Comparison of ENCODE assay signal across 8 mouse cellular contexts in genomic region chr5:120604839-120605238, GRCm38 (mm10). TPM values are rescaled to one million over a fixed set of nuclear protein-coding genes. Genes with fewer than 3 reads are reported as not detected.
DNase-seq lines count a peak whose midpoint lies in the region; ATAC-seq and TF ChIP-seq lines count a peak whose summit lies in the region.

No protein-coding gene starts in this region.

- no peak overlapping the region for H3K27ac ChIP-seq in intestine, embryonic 16.5 days (ENCODE audit: low read length)
- no peak overlapping the region for H3K27ac ChIP-seq in limb, embryonic 15.5 days
- H3K27ac ChIP-seq in midbrain, postnatal 0 days (ENCODE audit: low read depth, low read length): peak overlapping the region; percentile 82

- peak overlapping the region; percentile 12 for H3K9ac ChIP-seq in intestine, embryonic 16.5 days (ENCODE audit: low read depth, low read length)
- no peak overlapping the region for H3K9ac ChIP-seq in limb, embryonic 15.5 days
- peak overlapping the region; percentile 59 for H3K9ac ChIP-seq in midbrain, postnatal 0 days (replicated peaks; ENCODE audit: low read length, poor library complexity, severe bottlenecking)

- 2% methylated on average over 6 of the region's 6 CpGs for WGBS in intestine, embryonic 16.5 days
- WGBS in limb, embryonic 15.5 days: 4% methylated on average over 6 of the region's 6 CpGs
- 3% methylated on average over 6 of the region's 6 CpGs for WGBS in midbrain, postnatal 0 days

- no peaks in the 10 kb centered on the region for H3K36me3 ChIP-seq in intestine, embryonic 16.5 days (ENCODE audit: control insufficient read depth, insufficient read depth, low read length)
- peaks cover 13% of the 10 kb centered on the region for H3K36me3 ChIP-seq in limb, embryonic 15.5 days
- H3K36me3 ChIP-seq in midbrain, postnatal 0 days (ENCODE audit: insufficient read depth, low read length): 0 out of 2 replicates have a peak, but pooled peaks cover 4% of the 10 kb centered on the region

- H3K9me3 ChIP-seq in intestine, embryonic 16.5 days (ENCODE audit: control insufficient read depth, low read length): no peaks in the 10 kb centered on the region
- no peaks in the 10 kb centered on the region for H3K9me3 ChIP-seq in limb, embryonic 15.5 days
- H3K9me3 ChIP-seq in midbrain, postnatal 0 days (ENCODE audit: low read length): no peaks in the 10 kb centered on the region

- H3K4me3 ChIP-seq in intestine, embryonic 16.5 days (ENCODE audit: low read length): peak overlapping the region; percentile 26
- peak overlapping the region; percentile 36 for H3K4me3 ChIP-seq in limb, embryonic 15.5 days
- peak overlapping the region; percentile 34 for H3K4me3 ChIP-seq in midbrain, postnatal 0 days (ENCODE audit: low read depth, low read length)

- no peaks in the 10 kb centered on the region; the same call in 1 of the 2 replicates for H3K4me1 ChIP-seq in intestine, embryonic 16.5 days (ENCODE audit: control insufficient read depth, insufficient read depth, low read length)
- peaks cover 5% of the 10 kb centered on the region for H3K4me1 ChIP-seq in limb, embryonic 15.5 days
- no peaks in the 10 kb centered on the region for H3K4me1 ChIP-seq in midbrain, postnatal 0 days (ENCODE audit: insufficient read depth, low read length)

- peak; percentile 54 for ATAC-seq in granulocyte monocyte progenitor cell, adult 5-6 weeks (replicated peaks; ENCODE audit: poor library complexity, severe bottlenecking)
- peak; percentile 62 for ATAC-seq in intestine, embryonic 16.5 days
- no peak; the same call in 1 of the 2 replicates for ATAC-seq in limb, embryonic 15.5 days (ENCODE audit: insufficient number of reproducible peaks, low FRiP score, low TSS enrichment, low read depth)
- peak; percentile 65; the same call in 1 of the 2 replicates for ATAC-seq in midbrain, postnatal 0 days (ENCODE audit: low FRiP score)

- peak overlapping the region; percentile 43 for H3K4me2 ChIP-seq in intestine, embryonic 16.5 days (ENCODE audit: low read depth, low read length)
- peak overlapping the region; percentile 61 for H3K4me2 ChIP-seq in limb, embryonic 15.5 days
- peak overlapping the region; percentile 64 for H3K4me2 ChIP-seq in midbrain, postnatal 0 days (ENCODE audit: low read depth, low read length, poor library complexity, severe bottlenecking)

- H3K27me3 ChIP-seq in intestine, embryonic 16.5 days (replicated peaks; ENCODE audit: control insufficient read depth, insufficient read depth, low read length): no peaks in the 10 kb centered on the region
- no peaks in the 10 kb centered on the region for H3K27me3 ChIP-seq in limb, embryonic 15.5 days
- H3K27me3 ChIP-seq in midbrain, postnatal 0 days (ENCODE audit: insufficient read depth, low read length): no peaks in the 10 kb centered on the region

- peak; percentile 59 for DNase-seq in ovary, postnatal 10 days (ENCODE audit: low spot score)
- no peak for DNase-seq in ovary, adult 18-20 months (ENCODE audit: low spot score)
- peak; percentile 88 for DNase-seq in embryo, embryonic 11 days
- peak; percentile 92 for DNase-seq in midbrain, postnatal 0 days (ENCODE audit: low spot score)
- peak; percentile 76 to 85 for DNase-seq in spleen, postnatal 36 days (ENCODE audit: low spot score in 2 of 2)

- peak; percentile 90 for TF ChIP-seq CTCF in midbrain, postnatal 0 days (IDR thresholded peaks at IDR 0.05)

RNA-seq across cellular contexts. Expression of gene Rita1, which starts 7.5 kb away (rescaled TPM):
- 3.0 and 5.3 TPM in 2 replicates for total RNA-seq in granulocyte monocyte progenitor cell, adult 5-6 weeks (2014; fragmentation: Nextera tagmentation)
- 1.8 and 3.9 TPM in 2 replicates for total RNA-seq in granulocyte monocyte progenitor cell, adult 5-6 weeks (2017)
- polyA plus RNA-seq in intestine, embryonic 16.5 days (2015; fragmentation: Nextera tagmentation; extraction: Ambion mirVana): 12.7 and 12.8 TPM in 2 replicates
- polyA plus RNA-seq in limb, embryonic 15.5 days (2015; fragmentation: Nextera tagmentation; extraction: Ambion mirVana): 13.8 TPM in 2 replicates
- 32.3 and 43.6 TPM in 2 replicates for total RNA-seq in midbrain, postnatal 0 days (2014; rRNA removed)
- 31.4 and 33.9 TPM in 2 replicates for polyA plus RNA-seq in midbrain, postnatal 0 days (2015; fragmentation: Nextera tagmentation; extraction: Ambion mirVana)

RNA-seq across cellular contexts. Expression of gene Ddx54, which starts 7.7 kb away (rescaled TPM):
- total RNA-seq in granulocyte monocyte progenitor cell, adult 5-6 weeks (2014; fragmentation: Nextera tagmentation): 21.5 and 27.9 TPM in 2 replicates
- total RNA-seq in granulocyte monocyte progenitor cell, adult 5-6 weeks (2017): 33.1 and 38.7 TPM in 2 replicates
- 50.8 and 51.4 TPM in 2 replicates for polyA plus RNA-seq in intestine, embryonic 16.5 days (2015; fragmentation: Nextera tagmentation; extraction: Ambion mirVana)
- 39.4 and 41.7 TPM in 2 replicates for polyA plus RNA-seq in limb, embryonic 15.5 days (2015; fragmentation: Nextera tagmentation; extraction: Ambion mirVana)
- 36.2 and 37.8 TPM in 2 replicates for total RNA-seq in midbrain, postnatal 0 days (2014; rRNA removed)
- 31.7 and 32.6 TPM in 2 replicates for polyA plus RNA-seq in midbrain, postnatal 0 days (2015; fragmentation: Nextera tagmentation; extraction: Ambion mirVana)

RNA-seq across cellular contexts. Expression of gene Iqcd, which starts 16.0 kb away (rescaled TPM):
- total RNA-seq in granulocyte monocyte progenitor cell, adult 5-6 weeks (2014; fragmentation: Nextera tagmentation): not detected in 2 replicates
- total RNA-seq in granulocyte monocyte progenitor cell, adult 5-6 weeks (2017): not detected in 2 replicates
- polyA plus RNA-seq in intestine, embryonic 16.5 days (2015; fragmentation: Nextera tagmentation; extraction: Ambion mirVana): 0.17 and 0.27 TPM in 2 replicates
- polyA plus RNA-seq in limb, embryonic 15.5 days (2015; fragmentation: Nextera tagmentation; extraction: Ambion mirVana): 0.38 TPM in 2 replicates
- total RNA-seq in midbrain, postnatal 0 days (2014; rRNA removed): 0.94 and 1.3 TPM in 2 replicates
- 0.86 and 1.5 TPM in 2 replicates for polyA plus RNA-seq in midbrain, postnatal 0 days (2015; fragmentation: Nextera tagmentation; extraction: Ambion mirVana)

RNA-seq across cellular contexts. Expression of gene Tpcn1, which starts 16.4 kb away (rescaled TPM):
- total RNA-seq in granulocyte monocyte progenitor cell, adult 5-6 weeks (2014; fragmentation: Nextera tagmentation): 28.8 and 41.5 TPM in 2 replicates
- 12.7 and 14.1 TPM in 2 replicates for total RNA-seq in granulocyte monocyte progenitor cell, adult 5-6 weeks (2017)
- polyA plus RNA-seq in intestine, embryonic 16.5 days (2015; fragmentation: Nextera tagmentation; extraction: Ambion mirVana): 21.4 and 23.9 TPM in 2 replicates
- 25.4 and 25.8 TPM in 2 replicates for polyA plus RNA-seq in limb, embryonic 15.5 days (2015; fragmentation: Nextera tagmentation; extraction: Ambion mirVana)
- total RNA-seq in midbrain, postnatal 0 days (2014; rRNA removed): 11.6 and 25.3 TPM in 2 replicates
- polyA plus RNA-seq in midbrain, postnatal 0 days (2015; fragmentation: Nextera tagmentation; extraction: Ambion mirVana): 9.3 and 9.4 TPM in 2 replicates

RNA-seq across cellular contexts. Expression of gene Cfap73, which starts 29.2 kb away (rescaled TPM):
- total RNA-seq in granulocyte monocyte progenitor cell, adult 5-6 weeks (2014; fragmentation: Nextera tagmentation): not detected in 2 replicates
- total RNA-seq in granulocyte monocyte progenitor cell, adult 5-6 weeks (2017): not detected in 2 replicates
- 0.24 TPM in 1 of 2 replicates, not detected in the other for polyA plus RNA-seq in intestine, embryonic 16.5 days (2015; fragmentation: Nextera tagmentation; extraction: Ambion mirVana)
- not detected in 2 replicates for polyA plus RNA-seq in limb, embryonic 15.5 days (2015; fragmentation: Nextera tagmentation; extraction: Ambion mirVana)
- total RNA-seq in midbrain, postnatal 0 days (2014; rRNA removed): 0.38 and 0.60 TPM in 2 replicates
- polyA plus RNA-seq in midbrain, postnatal 0 days (2015; fragmentation: Nextera tagmentation; extraction: Ambion mirVana): 0.62 and 0.74 TPM in 2 replicates
